Mouse (Mus musculus) cortical plate, adult 2 months (tissue): ENCODE data around the gene 2610021A01Rik.
"Not testable (repeated sequence)": the region's sequence is repeated elsewhere in the genome, so short reads cannot be mapped to it uniquely, and the experiment has no call there.

ENCODE experiments used
- CTCF ChIP-seq: fragments of 200-500 bp; IDR thresholded peaks from 2 replicates; pipeline ENCODE4 v1.5.1; 2011; ENCODE audit warnings: mild to moderate bottlenecking, control low read depth, low read length; ENCODE audit not compliant: insufficient read depth; ENCODE audit errors: extremely low read depth
- POLR2A ChIP-seq: fragments of 200-500 bp; IDR thresholded peaks from 2 replicates; pipeline ENCODE4 v1.6.1; 2011; ENCODE audit warnings: mild to moderate bottlenecking, low read length, control low read depth; ENCODE audit not compliant: insufficient read depth; ENCODE audit errors: extremely low read depth

DNA sequence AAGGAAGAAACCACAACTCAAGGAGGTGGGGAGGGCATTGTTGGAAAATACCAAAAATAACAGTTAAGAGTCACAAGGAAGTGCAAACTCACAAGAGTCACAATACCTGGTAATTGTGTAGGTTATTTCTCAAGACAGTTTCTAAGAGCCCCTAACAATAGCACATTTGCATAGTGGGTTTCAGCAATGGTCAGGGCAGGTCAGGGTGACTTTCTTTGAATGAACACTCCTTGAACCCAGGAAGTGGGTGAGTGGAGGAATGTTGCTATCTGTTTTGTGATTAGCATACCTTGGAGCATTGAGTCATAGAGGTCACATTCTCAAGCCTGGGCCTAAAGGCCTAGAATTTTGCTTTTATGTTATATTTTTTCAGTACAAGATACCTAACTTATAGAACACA, 11.2 kb upstream of the 2610021A01Rik start:
- not testable (repeated sequence) for TF ChIP-seq CTCF, POLR2A
